In genomic region chr10:84527070-84527469, GRCm38 (mm10) we compare ENCODE assay signal across 18 mouse cellular contexts. TPM values are rescaled to one million over a fixed set of nuclear protein-coding genes. Genes with fewer than 3 reads are reported as not detected.
DNase-seq lines count a peak whose midpoint lies in the region; ATAC-seq and TF ChIP-seq lines count a peak whose summit lies in the region.
"Had no signal": no experiment of that assay in that cellular context is flagged by ENCODE, and none has a peak within 500 bp of the region (broad histone marks: within the 10 kb centered on the region; RNA-seq: fewer than 3 reads in every experiment).

No protein-coding gene starts in this region.

- H3K4me3 ChIP-seq in gastrocnemius, adult 2 months: no peak overlapping the region
- H3K4me3 ChIP-seq in bone marrow, adult 2 months (replicated peaks; ENCODE audit: control insufficient read depth, low read depth, low read length): no peak overlapping the region
- H3K4me3 ChIP-seq: forebrain, embryonic 10.5 days; forebrain, embryonic 13.5 days; hindbrain, embryonic 12.5 days; hindbrain, embryonic 15.5 days had no signal

- H3K27ac ChIP-seq in gastrocnemius, adult 2 months: peak overlapping the region; percentile 80
- H3K27ac ChIP-seq in bone marrow, adult 2 months (ENCODE audit: control insufficient read depth, insufficient read depth, low read depth, low read length, poor library complexity): peak overlapping the region; percentile 65
- H3K27ac ChIP-seq: forebrain, embryonic 10.5 days; forebrain, embryonic 13.5 days; hindbrain, embryonic 15.5 days had no signal

- TF ChIP-seq CTCF in gastrocnemius, adult 2 months (IDR thresholded peaks at IDR 0.05): no peak
- TF ChIP-seq CTCF in bone marrow, adult 2 months (IDR thresholded peaks at IDR 0.05; ENCODE audit: control insufficient read depth, insufficient read depth, low read length): no peak

- no peak for DNase-seq in gastrocnemius, adult 2 months
- no peak for DNase-seq in gastrocnemius, postnatal 14 days
- peak; percentile 59 for DNase-seq in 416B (ENCODE audit: low read depth)
- DNase-seq in kidney, postnatal 14 days: no peak
- no peak for DNase-seq in cerebellum, adult 9-11 months
- DNase-seq: adrenal gland, postnatal 10 days; adrenal gland, postnatal 36 days; B cell, adult 2 months; cerebellum, adult 11 months; heart, adult 11 months had no signal

- 29% methylated on average over 5 of the region's 5 CpGs for WGBS in bone marrow, adult 2 months

- no peak for TF ChIP-seq POLR2A in bone marrow, adult 2 months (IDR thresholded peaks at IDR 0.05; ENCODE audit: borderline replicate concordance, control insufficient read depth, low read depth, low read length)

- H3K4me1 ChIP-seq in bone marrow, adult 2 months (ENCODE audit: control insufficient read depth, insufficient read depth, low read length): peaks cover 5% of the 10 kb centered on the region

- intact Hi-C loops in gastrocnemius, adult 2 months (cut with DNase I): loop anchor here (5.0 to 10.0 kb wide), 2 partner anchors 50 to 478 kb away; partner anchors contain the start of gene Tcp11l2
- intact Hi-C loops in gastrocnemius, postnatal 14 days (cut with DNase I; ENCODE audit: low total_unique reads): no loop called here

- ATAC-seq in megakaryocyte, adult 5-6 weeks (ENCODE audit: poor library complexity, severe bottlenecking): peak; percentile 69
- ATAC-seq in activated CD4-positive, CD25-positive, alpha-beta regulatory T cell, adult 4 months: no peak
- ATAC-seq: forebrain, embryonic 13.5 days; forebrain, embryonic 16.5 days had no signal

RNA-seq across cellular contexts. Expression of gene Ckap4, which starts 6.8 kb away (rescaled TPM):
- total RNA-seq in gastrocnemius, adult 2 months (2021): 10 to 100 TPM in 1 of 2 experiments, 1 to 10 TPM in 1; 7.5 to 10.6 TPM
- 10 to 100 TPM; 34.0 to 51.7 TPM for total RNA-seq in gastrocnemius, postnatal 14 days (2021)
- 12.5 and 27.6 TPM in 2 replicates for polyA plus RNA-seq in bone marrow, adult 2 months (2011; ENCODE audit: insufficient read depth, insufficient read length, low replicate concordance, missing spikeins)
- 122 and 125 TPM in 2 replicates for total RNA-seq in megakaryocyte, adult 5-6 weeks (2015)
- 115 TPM in 2 replicates for total RNA-seq in megakaryocyte, adult 5-6 weeks (2017)
- under 1 TPM in 1 of 2 experiments, not detected in 1; 0.12 TPM for polyA plus RNA-seq in activated CD4-positive, CD25-positive, alpha-beta regulatory T cell, adult 4 months (2017; shearing (Covaris generic))

RNA-seq across cellular contexts. Expression of gene Tcp11l2, which starts 49.4 kb away (rescaled TPM):
- total RNA-seq in gastrocnemius, adult 2 months (2021): 10 to 100 TPM; 45.4 to 55.7 TPM
- total RNA-seq in gastrocnemius, postnatal 14 days (2021): 100 to 1,000 TPM in 1 of 2 experiments, 10 to 100 TPM in 1; 68.4 to 118 TPM
- 35.7 and 37.2 TPM in 2 replicates for polyA plus RNA-seq in bone marrow, adult 2 months (2011; ENCODE audit: insufficient read depth, insufficient read length, low replicate concordance, missing spikeins)
- total RNA-seq in megakaryocyte, adult 5-6 weeks (2015): 54.8 and 59.3 TPM in 2 replicates
- total RNA-seq in megakaryocyte, adult 5-6 weeks (2017): 29.7 and 36.1 TPM in 2 replicates
- polyA plus RNA-seq in activated CD4-positive, CD25-positive, alpha-beta regulatory T cell, adult 4 months (2017; shearing (Covaris generic)): 100 to 1,000 TPM; 168 to 171 TPM
